Mouse (Mus musculus): ENCODE data around the gene Dynlt1b. TPM values are rescaled to one million over a fixed set of nuclear protein-coding genes. Genes with fewer than 3 reads are reported as not detected.
"Not testable (repeated sequence)": the region's sequence is repeated elsewhere in the genome, so short reads cannot be mapped to it uniquely, and the experiment has no call there.

The Dynlt1b gene
- polyA plus RNA-seq, 2 experiments: 130 to 254 TPM

GRCm38 (mm10) chr17:6410713-6411213, 19.1 kb upstream of the Dynlt1b start:
- WGBS (ENCODE audit: insufficient replicate concordance): 42% methylated on average over 6 of the region's 6 CpGs
- H3K4me3 ChIP-seq (ENCODE audit: insufficient read depth in 1 of 2, low read depth in 2 of 2, low read length in 2 of 2); H3K4me1 ChIP-seq (replicated peaks; ENCODE audit: control insufficient read depth in 2 of 2, insufficient read depth in 2 of 2, low read length in 1 of 2): not testable (repeated sequence)

GRCm38 (mm10) chr17:6417118-6417517, 12.8 kb upstream of the Dynlt1b start:
- not testable (repeated sequence) for ATAC-seq (ENCODE audit: insufficient read depth); H3K4me2 ChIP-seq (ENCODE audit: low read depth); H3K9ac ChIP-seq (replicated peaks); H3K4me3 ChIP-seq (ENCODE audit: insufficient read depth in 1 of 2, low read depth in 2 of 2, low read length in 2 of 2); H3K4me1 ChIP-seq (replicated peaks; ENCODE audit: control insufficient read depth in 2 of 2, insufficient read depth in 2 of 2, low read length in 1 of 2); H3K9me3 ChIP-seq (ENCODE audit: control insufficient read depth, low read length); H3K27ac ChIP-seq; H3K36me3 ChIP-seq (replicated peaks; ENCODE audit: control insufficient read depth, insufficient read depth, low read depth); DNase-seq (ENCODE audit: low read depth in 3 of 3, low spot score in 3 of 3); H3K27me3 ChIP-seq (ENCODE audit: control insufficient read depth, insufficient read depth, low read length)
- WGBS (ENCODE audit: insufficient replicate concordance): 34% methylated on average over 4 of the region's 7 CpGs

More at GRCm38 (mm10) chr17:6410713-6411213, 19.1 kb upstream of the Dynlt1b start:
- not testable (repeated sequence) for H3K36me3 ChIP-seq (replicated peaks; ENCODE audit: control insufficient read depth, insufficient read depth, low read depth); DNase-seq (ENCODE audit: low read depth in 3 of 3, low spot score in 3 of 3); ATAC-seq (ENCODE audit: insufficient read depth); H3K4me2 ChIP-seq (ENCODE audit: low read depth); H3K27ac ChIP-seq; H3K27me3 ChIP-seq (ENCODE audit: control insufficient read depth, insufficient read depth, low read length); H3K9ac ChIP-seq (replicated peaks); H3K9me3 ChIP-seq (ENCODE audit: control insufficient read depth, low read length)

DNA sequence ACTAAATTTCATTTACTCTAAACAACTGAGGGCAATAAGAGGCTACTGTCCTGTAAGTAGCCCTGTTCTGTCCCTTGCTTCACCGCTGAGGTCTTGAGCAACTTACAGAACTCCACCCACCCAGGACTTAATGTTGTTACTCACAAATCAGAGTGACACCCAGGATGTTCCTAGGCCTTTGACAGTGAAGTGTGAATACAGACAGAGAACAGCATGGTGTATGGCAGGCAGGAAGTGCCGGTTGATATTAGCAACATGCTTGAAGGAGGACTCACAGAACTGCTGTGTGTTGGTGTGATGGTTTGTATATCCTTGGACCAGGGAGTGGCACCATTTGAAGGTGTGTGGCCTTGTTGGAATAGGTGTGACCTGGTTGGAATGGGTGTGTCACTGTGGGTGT, 9.4 kb upstream of the Dynlt1b start:
- H3K4me1 ChIP-seq (replicated peaks; ENCODE audit: control insufficient read depth in 2 of 2, insufficient read depth in 2 of 2, low read length in 1 of 2); H3K9me3 ChIP-seq (ENCODE audit: control insufficient read depth, low read length); H3K4me3 ChIP-seq (ENCODE audit: insufficient read depth in 1 of 2, low read depth in 2 of 2, low read length in 2 of 2); H3K36me3 ChIP-seq (replicated peaks; ENCODE audit: control insufficient read depth, insufficient read depth, low read depth); ATAC-seq (ENCODE audit: insufficient read depth); H3K27me3 ChIP-seq (ENCODE audit: control insufficient read depth, insufficient read depth, low read length); H3K4me2 ChIP-seq (ENCODE audit: low read depth); DNase-seq (ENCODE audit: low read depth in 3 of 3, low spot score in 3 of 3); H3K27ac ChIP-seq; H3K9ac ChIP-seq (replicated peaks): not testable (repeated sequence)
- WGBS (ENCODE audit: insufficient replicate concordance): 64% methylated on average over 1 of the region's 2 CpGs

DNA sequence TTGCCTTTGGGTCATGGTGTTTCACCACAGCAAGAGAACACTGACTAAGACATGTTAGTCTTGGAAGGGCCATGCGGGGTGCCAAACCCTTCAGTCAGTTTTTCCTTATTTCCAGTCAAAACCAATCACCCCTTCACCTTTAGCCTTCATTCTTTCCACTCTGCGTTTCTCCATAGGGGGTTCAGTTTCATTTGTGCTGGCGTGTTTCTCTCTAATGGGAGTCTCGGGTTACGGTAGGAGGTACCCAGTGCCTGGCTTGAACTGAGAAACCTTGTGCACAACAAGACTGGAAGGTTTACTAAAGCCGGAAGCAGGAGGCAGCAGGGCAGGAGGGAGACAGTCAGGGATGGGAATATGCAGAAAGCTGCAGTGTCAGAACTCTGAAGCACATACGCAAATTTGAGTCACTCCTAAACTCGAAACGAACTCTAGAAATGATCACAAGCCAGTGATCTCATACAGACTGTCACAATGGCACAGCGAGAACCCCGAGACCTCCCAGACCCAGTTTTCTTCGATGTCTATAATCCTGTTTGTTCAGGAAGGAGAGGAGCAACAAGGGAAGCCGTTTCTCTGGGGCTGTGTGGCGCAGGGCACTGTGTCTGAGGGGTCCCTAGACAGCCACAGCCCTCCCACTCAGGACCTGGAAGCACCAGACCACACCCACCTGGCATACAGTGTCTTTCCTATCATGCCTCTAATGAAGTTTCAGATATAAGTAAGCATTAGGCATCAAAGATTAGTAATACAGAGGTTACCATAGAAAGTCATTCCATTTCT, 8.2 kb upstream of the Dynlt1b start:
- DNase-seq (ENCODE audit: low read depth in 3 of 3, low spot score in 3 of 3): not testable (repeated sequence)
- 52% methylated on average over 10 of the region's 14 CpGs for WGBS (ENCODE audit: insufficient replicate concordance)

GRCm38 (mm10) chr17:6422370-6422769, 7.5 kb upstream of the Dynlt1b start:
- H3K4me3 ChIP-seq (ENCODE audit: insufficient read depth in 1 of 2, low read depth in 2 of 2, low read length in 2 of 2); H3K27ac ChIP-seq; ATAC-seq (ENCODE audit: insufficient read depth); DNase-seq (ENCODE audit: low read depth in 3 of 3, low spot score in 3 of 3); H3K4me1 ChIP-seq (replicated peaks; ENCODE audit: control insufficient read depth in 2 of 2, insufficient read depth in 2 of 2, low read length in 1 of 2); H3K27me3 ChIP-seq (ENCODE audit: control insufficient read depth, insufficient read depth, low read length); H3K36me3 ChIP-seq (replicated peaks; ENCODE audit: control insufficient read depth, insufficient read depth, low read depth); H3K9ac ChIP-seq (replicated peaks); H3K4me2 ChIP-seq (ENCODE audit: low read depth); H3K9me3 ChIP-seq (ENCODE audit: control insufficient read depth, low read length): not testable (repeated sequence)
- 47% methylated on average over 2 of the region's 2 CpGs for WGBS (ENCODE audit: insufficient replicate concordance)

More for the DNA sequence above, 8.2 kb upstream of the Dynlt1b start:
- ATAC-seq (ENCODE audit: insufficient read depth); H3K4me1 ChIP-seq (replicated peaks; ENCODE audit: control insufficient read depth in 2 of 2, insufficient read depth in 2 of 2, low read length in 1 of 2); H3K27ac ChIP-seq; H3K4me3 ChIP-seq (ENCODE audit: insufficient read depth in 1 of 2, low read depth in 2 of 2, low read length in 2 of 2); H3K27me3 ChIP-seq (ENCODE audit: control insufficient read depth, insufficient read depth, low read length); H3K9ac ChIP-seq (replicated peaks); H3K4me2 ChIP-seq (ENCODE audit: low read depth); H3K36me3 ChIP-seq (replicated peaks; ENCODE audit: control insufficient read depth, insufficient read depth, low read depth); H3K9me3 ChIP-seq (ENCODE audit: control insufficient read depth, low read length): not testable (repeated sequence)

DNA sequence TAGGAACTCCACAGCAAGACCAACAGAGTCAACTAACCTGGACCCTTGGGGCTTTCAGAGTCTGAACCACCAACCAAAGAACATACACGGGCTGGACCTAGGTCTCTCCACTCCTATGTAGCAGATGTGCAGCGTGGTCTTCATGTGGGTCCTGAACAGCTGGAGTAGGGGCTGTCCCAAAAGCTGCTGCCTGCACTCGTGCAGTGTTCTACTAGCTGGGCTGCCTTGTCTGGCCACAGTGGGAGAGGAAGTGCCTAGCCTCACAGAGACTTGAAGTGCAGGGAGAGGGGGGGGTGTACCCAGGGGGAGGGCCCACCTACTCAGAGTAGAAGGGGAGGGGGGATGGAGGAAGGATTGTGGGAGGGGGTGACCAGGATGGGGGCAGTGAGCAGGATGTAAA, 7.1 kb upstream of the Dynlt1b start:
- not testable (repeated sequence) for H3K4me1 ChIP-seq (replicated peaks; ENCODE audit: control insufficient read depth in 2 of 2, insufficient read depth in 2 of 2, low read length in 1 of 2); H3K4me3 ChIP-seq (ENCODE audit: insufficient read depth in 1 of 2, low read depth in 2 of 2, low read length in 2 of 2); H3K4me2 ChIP-seq (ENCODE audit: low read depth); H3K9ac ChIP-seq (replicated peaks); DNase-seq (ENCODE audit: low read depth in 3 of 3, low spot score in 3 of 3); H3K27me3 ChIP-seq (ENCODE audit: control insufficient read depth, insufficient read depth, low read length); H3K27ac ChIP-seq; H3K9me3 ChIP-seq (ENCODE audit: control insufficient read depth, low read length); ATAC-seq (ENCODE audit: insufficient read depth); H3K36me3 ChIP-seq (replicated peaks; ENCODE audit: control insufficient read depth, insufficient read depth, low read depth)
- WGBS (ENCODE audit: insufficient replicate concordance): 33% methylated on average over 3 of the region's 3 CpGs

GRCm38 (mm10) chr17:6424294-6424980, 5.5 kb upstream of the Dynlt1b start:
- 52% methylated on average over 12 of the region's 12 CpGs for WGBS (ENCODE audit: insufficient replicate concordance)
- not testable (repeated sequence) for H3K36me3 ChIP-seq (replicated peaks; ENCODE audit: control insufficient read depth, insufficient read depth, low read depth); H3K9me3 ChIP-seq (ENCODE audit: control insufficient read depth, low read length); H3K27ac ChIP-seq; H3K4me3 ChIP-seq (ENCODE audit: insufficient read depth in 1 of 2, low read depth in 2 of 2, low read length in 2 of 2); ATAC-seq (ENCODE audit: insufficient read depth); H3K27me3 ChIP-seq (ENCODE audit: control insufficient read depth, insufficient read depth, low read length); H3K4me1 ChIP-seq (replicated peaks; ENCODE audit: control insufficient read depth in 2 of 2, insufficient read depth in 2 of 2, low read length in 1 of 2); H3K4me2 ChIP-seq (ENCODE audit: low read depth); H3K9ac ChIP-seq (replicated peaks); DNase-seq (ENCODE audit: low read depth in 3 of 3, low spot score in 3 of 3)

DNA sequence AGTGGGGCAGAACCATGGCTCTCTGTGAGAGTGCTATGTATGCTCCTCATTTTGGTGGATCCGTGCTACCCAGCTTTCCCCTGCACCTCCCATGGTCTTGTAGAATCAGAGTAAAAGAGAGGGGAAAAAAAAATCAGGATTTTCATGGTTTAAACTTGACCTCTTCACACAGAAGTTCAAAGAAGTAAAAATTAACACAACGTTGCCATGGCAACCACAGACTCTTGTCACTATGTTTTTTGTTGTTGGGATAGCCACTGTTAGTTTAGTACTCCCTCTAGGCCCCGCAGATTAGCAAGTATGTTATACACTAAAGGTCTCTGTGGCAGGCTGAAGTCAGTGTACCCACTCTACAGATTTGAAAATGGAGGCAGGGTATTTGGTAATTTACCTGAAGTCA, 4.6 kb upstream of the Dynlt1b start:
- ATAC-seq (ENCODE audit: insufficient read depth); H3K9ac ChIP-seq (replicated peaks); H3K27ac ChIP-seq; H3K4me3 ChIP-seq (ENCODE audit: insufficient read depth in 1 of 2, low read depth in 2 of 2, low read length in 2 of 2); DNase-seq (ENCODE audit: low read depth in 3 of 3, low spot score in 3 of 3); H3K4me2 ChIP-seq (ENCODE audit: low read depth); H3K27me3 ChIP-seq (ENCODE audit: control insufficient read depth, insufficient read depth, low read length); H3K4me1 ChIP-seq (replicated peaks; ENCODE audit: control insufficient read depth in 2 of 2, insufficient read depth in 2 of 2, low read length in 1 of 2); H3K9me3 ChIP-seq (ENCODE audit: control insufficient read depth, low read length); H3K36me3 ChIP-seq (replicated peaks; ENCODE audit: control insufficient read depth, insufficient read depth, low read depth): not testable (repeated sequence)
- WGBS (ENCODE audit: insufficient replicate concordance): 62% methylated on average over 2 of the region's 3 CpGs

Measured in liver, embryonic 14.5 days (tissue).